Mouse (Mus musculus) right cerebral cortex, adult 2 months (tissue): ENCODE data around the gene Wdr35.
"Not testable (repeated sequence)": the region's sequence is repeated elsewhere in the genome, so short reads cannot be mapped to it uniquely, and the experiment has no call there.

Experiments used
- DNase-seq, 2 experiments: peaks; one replicate each; pipeline ENCODE4 v3.0.0; 2021 to 2022; ENCODE audit warnings: low spot score in 2 of 2

Gene Wdr35

GRCm38 (mm10) chr12:8973820-8974465, at the start of gene Wdr35:
Gene Wdr35 (plus strand): TSS chr12:8973892.
- DNase-seq = peak; percentile 93 to 94

- no peak for DNase-seq
Measured at GRCm38 (mm10) chr12:8927652-8928051, 46.0 kb upstream of the Wdr35 start.

GRCm38 (mm10) chr12:8928766-8929165, 44.9 kb upstream of the Wdr35 start:
- no peak for DNase-seq

- no peak for DNase-seq
Measured at GRCm38 (mm10) chr12:8931083-8931482, 42.6 kb upstream of the Wdr35 start.

- DNase-seq = no peak
Measured at GRCm38 (mm10) chr12:8935349-8935748, 38.3 kb upstream of the Wdr35 start.

- DNase-seq = not testable (repeated sequence)
Measured at GRCm38 (mm10) chr12:8936210-8936609, 37.5 kb upstream of the Wdr35 start.

- DNase-seq = no peak
Measured at GRCm38 (mm10) chr12:8939490-8939889, 34.2 kb upstream of the Wdr35 start.

- no peak for DNase-seq
Measured at GRCm38 (mm10) chr12:8940011-8941005, 33.4 kb upstream of the Wdr35 start.

GRCm38 (mm10) chr12:8941131-8941615, 32.5 kb upstream of the Wdr35 start:
- DNase-seq = no peak

GRCm38 (mm10) chr12:8941699-8942392, 31.8 kb upstream of the Wdr35 start:
- no peak for DNase-seq

- no peak for DNase-seq
Measured at GRCm38 (mm10) chr12:8947163-8947562, 26.5 kb upstream of the Wdr35 start.

- DNase-seq = no peak
Measured at GRCm38 (mm10) chr12:8947714-8948464, 25.8 kb upstream of the Wdr35 start, which contains the start of gene Matn3. Gene Matn3 (plus strand): TSS chr12:8947929.

- no peak for DNase-seq
Measured at GRCm38 (mm10) chr12:8953136-8953535, 20.6 kb upstream of the Wdr35 start.

- no peak for DNase-seq
Measured at GRCm38 (mm10) chr12:8954161-8954561, 19.5 kb upstream of the Wdr35 start.

GRCm38 (mm10) chr12:8961607-8962316, 11.9 kb upstream of the Wdr35 start:
- DNase-seq = no peak

- no peak for DNase-seq
Measured at GRCm38 (mm10) chr12:8969828-8970227, 3.9 kb upstream of the Wdr35 start.

- DNase-seq = no peak
Measured at GRCm38 (mm10) chr12:8975076-8975475, 1.4 kb downstream of the Wdr35 start.

- DNase-seq = no peak
Measured at GRCm38 (mm10) chr12:8993231-8993630, 19.5 kb downstream of the Wdr35 start.

- no peak for DNase-seq
Measured at GRCm38 (mm10) chr12:8998318-8998717, 24.6 kb downstream of the Wdr35 start.

- peak; percentile 47 to 58 for DNase-seq
Measured at GRCm38 (mm10) chr12:9002038-9002648, 28.5 kb downstream of the Wdr35 start.
